Mouse (Mus musculus): Measurements from ENCODE around the gene Ube3c. TPM values are rescaled to one million over a fixed set of nuclear protein-coding genes. Genes with fewer than 3 reads are reported as not detected.

The Ube3c gene
- polyA plus RNA-seq, 1 experiment from 2014 or later: 51.6 TPM

Other genes starting within 250 kb of the Ube3c start
- gene Lmbr1, start 190.9 kb upstream of the Ube3c start, polyA plus RNA-seq (2014; fragmentation: Nextera tagmentation; extraction: Ambion mirVana): 36.2 and 42.4 TPM in 2 replicates
- gene Nom1, start 134.6 kb upstream of the Ube3c start, polyA plus RNA-seq (2014; fragmentation: Nextera tagmentation; extraction: Ambion mirVana): 8.8 and 14.8 TPM in 2 replicates
- gene Mnx1, start 90.8 kb upstream of the Ube3c start, polyA plus RNA-seq (2014; fragmentation: Nextera tagmentation; extraction: Ambion mirVana): not detected in 2 replicates
- gene Dnajb6, start 166.4 kb downstream of the Ube3c start, polyA plus RNA-seq (2014; fragmentation: Nextera tagmentation; extraction: Ambion mirVana): 353 and 354 TPM in 2 replicates
- not detected in 2 replicates for gene Gm5129, start 166.7 kb downstream of the Ube3c start, polyA plus RNA-seq (2014; fragmentation: Nextera tagmentation; extraction: Ambion mirVana)

Measured in midbrain, embryonic 14.5 days (tissue).